Mouse (Mus musculus): ENCODE data around the gene Kcnk10.

- TF ChIP-seq GATA1 (IDR thresholded peaks at IDR 0.05; ENCODE audit: borderline replicate concordance, low read length) (no peak), FLI1 (IDR thresholded peaks at IDR 0.05; ENCODE audit: low read length) (no peak)
Measured at GRCm38 (mm10) chr12:98614910-98615508, 36.9 kb upstream of the Kcnk10 start.

All from megakaryocyte, embryonic 14.5 days (primary cell).